In genomic region chr7:143408615-143409021, GRCm38 (mm10) we compare ENCODE assay signal across 8 mouse cellular contexts. TPM values are rescaled to one million over a fixed set of nuclear protein-coding genes. Genes with fewer than 3 reads are reported as not detected.
DNase-seq lines count a peak whose midpoint lies in the region; ATAC-seq lines count a peak whose summit lies in the region.

No protein-coding gene starts in this region.

- H3K4me1 ChIP-seq in forebrain, embryonic 10.5 days = peaks cover 24% of the 10 kb centered on the region
- H3K4me1 ChIP-seq in forebrain, embryonic 12.5 days = peaks cover 11% of the 10 kb centered on the region; the same call in 1 of the 2 replicates
- H3K4me1 ChIP-seq in hindbrain, embryonic 15.5 days (replicated peaks) = peaks cover 15% of the 10 kb centered on the region
- H3K4me1 ChIP-seq in neural tube, embryonic 15.5 days = peaks cover 15% of the 10 kb centered on the region
- H3K4me1 ChIP-seq in midbrain, embryonic 16.5 days (ENCODE audit: control insufficient read depth, insufficient read depth, low read length) = no peaks in the 10 kb centered on the region

- peak overlapping the region; percentile 56 for H3K27ac ChIP-seq in forebrain, embryonic 10.5 days
- no peak overlapping the region for H3K27ac ChIP-seq in forebrain, embryonic 12.5 days
- no peak overlapping the region for H3K27ac ChIP-seq in hindbrain, embryonic 15.5 days (replicated peaks)
- H3K27ac ChIP-seq in neural tube, embryonic 15.5 days (replicated peaks) = peak overlapping the region; percentile 23; the same call in 1 of the 2 replicates
- H3K27ac ChIP-seq in midbrain, embryonic 16.5 days (ENCODE audit: low read length) = no peak overlapping the region

- WGBS in forebrain, embryonic 10.5 days = 69% methylated on average over 13 of the region's 13 CpGs
- 55% methylated on average over 13 of the region's 13 CpGs for WGBS in forebrain, embryonic 12.5 days
- 35% methylated on average over 13 of the region's 13 CpGs for WGBS in hindbrain, embryonic 15.5 days
- WGBS in neural tube, embryonic 15.5 days = 27% methylated on average over 13 of the region's 13 CpGs
- 41% methylated on average over 13 of the region's 13 CpGs for WGBS in midbrain, embryonic 16.5 days

- H3K4me3 ChIP-seq in forebrain, embryonic 10.5 days = no peak overlapping the region
- H3K4me3 ChIP-seq in forebrain, embryonic 12.5 days (replicated peaks) = no peak overlapping the region
- no peak overlapping the region for H3K4me3 ChIP-seq in hindbrain, embryonic 15.5 days
- H3K4me3 ChIP-seq in neural tube, embryonic 15.5 days (replicated peaks) = no peak overlapping the region
- H3K4me3 ChIP-seq in midbrain, embryonic 16.5 days (ENCODE audit: low read depth, low read length) = no peak overlapping the region

- peaks cover 56% of the 10 kb centered on the region for H3K27me3 ChIP-seq in forebrain, embryonic 10.5 days (ENCODE audit: poor library complexity, severe bottlenecking)
- peaks cover 39% of the 10 kb centered on the region for H3K27me3 ChIP-seq in forebrain, embryonic 12.5 days
- H3K27me3 ChIP-seq in hindbrain, embryonic 15.5 days = no peaks in the 10 kb centered on the region
- no peaks in the 10 kb centered on the region for H3K27me3 ChIP-seq in neural tube, embryonic 15.5 days (replicated peaks)
- no peaks in the 10 kb centered on the region for H3K27me3 ChIP-seq in midbrain, embryonic 16.5 days (ENCODE audit: control insufficient read depth, insufficient read depth, low read depth, low read length)

- ATAC-seq in forebrain, embryonic 12.5 days (ENCODE audit: low FRiP score) = no peak
- peak; percentile 34; the same call in 1 of the 2 replicates for ATAC-seq in hindbrain, embryonic 15.5 days (ENCODE audit: low FRiP score, low read depth)
- ATAC-seq in neural tube, embryonic 15.5 days (ENCODE audit: low FRiP score) = peak; percentile 35
- no peak for ATAC-seq in midbrain, embryonic 16.5 days

- no peak overlapping the region for H3K4me2 ChIP-seq in forebrain, embryonic 12.5 days
- H3K4me2 ChIP-seq in hindbrain, embryonic 15.5 days = no peak overlapping the region
- H3K4me2 ChIP-seq in neural tube, embryonic 15.5 days = no peak overlapping the region
- no peak overlapping the region for H3K4me2 ChIP-seq in midbrain, embryonic 16.5 days (ENCODE audit: low read length)

- no peaks in the 10 kb centered on the region for H3K36me3 ChIP-seq in forebrain, embryonic 10.5 days (replicated peaks)
- H3K36me3 ChIP-seq in forebrain, embryonic 12.5 days (replicated peaks) = no peaks in the 10 kb centered on the region
- no peaks in the 10 kb centered on the region for H3K36me3 ChIP-seq in hindbrain, embryonic 15.5 days
- no peaks in the 10 kb centered on the region for H3K36me3 ChIP-seq in neural tube, embryonic 15.5 days
- H3K36me3 ChIP-seq in midbrain, embryonic 16.5 days (ENCODE audit: control insufficient read depth, insufficient read depth, low read length) = no peaks in the 10 kb centered on the region

- no peak overlapping the region for H3K9ac ChIP-seq in forebrain, embryonic 12.5 days
- no peak overlapping the region for H3K9ac ChIP-seq in hindbrain, embryonic 15.5 days
- no peak overlapping the region for H3K9ac ChIP-seq in neural tube, embryonic 15.5 days (replicated peaks)
- no peak overlapping the region for H3K9ac ChIP-seq in midbrain, embryonic 16.5 days (ENCODE audit: low read depth, low read length)

- no peak for DNase-seq in forebrain, embryonic 10.5 days (ENCODE audit: extremely low spot score, low spot score)
- peak; percentile 78 for DNase-seq in fibroblast of lung, adult 2 months (ENCODE audit: low read depth)
- DNase-seq in cerebellum, postnatal 36 days = no peak
- DNase-seq in testis, postnatal 14 days (ENCODE audit: low spot score) = no peak

- H3K9me3 ChIP-seq in forebrain, embryonic 10.5 days = no peaks in the 10 kb centered on the region; the same call in 1 of the 2 replicates
- H3K9me3 ChIP-seq in forebrain, embryonic 12.5 days = no peaks in the 10 kb centered on the region
- no peaks in the 10 kb centered on the region for H3K9me3 ChIP-seq in hindbrain, embryonic 15.5 days
- H3K9me3 ChIP-seq in neural tube, embryonic 15.5 days (replicated peaks) = no peaks in the 10 kb centered on the region
- H3K9me3 ChIP-seq in midbrain, embryonic 16.5 days (replicated peaks; ENCODE audit: control insufficient read depth, low read length, poor library complexity, severe bottlenecking) = no peaks in the 10 kb centered on the region

RNA-seq across cellular contexts. Expression of gene Cdkn1c, which starts 52.2 kb away (rescaled TPM):
- polyA plus RNA-seq in forebrain, embryonic 10.5 days (2016; fragmentation: Nextera tagmentation; extraction: Ambion mirVana) = 194 and 230 TPM in 2 replicates
- 326 and 351 TPM in 2 replicates for polyA plus RNA-seq in forebrain, embryonic 12.5 days (2016; fragmentation: Nextera tagmentation; extraction: Ambion mirVana)
- polyA plus RNA-seq in hindbrain, embryonic 15.5 days (2015; fragmentation: Nextera tagmentation; extraction: Ambion mirVana) = 267 and 430 TPM in 2 replicates
- polyA plus RNA-seq in neural tube, embryonic 15.5 days (2015; fragmentation: Nextera tagmentation; extraction: Ambion mirVana) = 275 and 292 TPM in 2 replicates
- 171 and 184 TPM in 2 replicates for polyA plus RNA-seq in midbrain, embryonic 16.5 days (2015; fragmentation: Nextera tagmentation; extraction: Ambion mirVana)

Comparison
In these comparisons a context has a peak if more than half of its experiments do, and no peak if none do; other contexts are left out.
1. H3K27ac ChIP-seq: peak in forebrain, embryonic 10.5 days (single experiment) and neural tube, embryonic 15.5 days (single experiment); none in forebrain, embryonic 12.5 days (single experiment), hindbrain, embryonic 15.5 days (single experiment) and midbrain, embryonic 16.5 days (single experiment).
2. ATAC-seq: peak in hindbrain, embryonic 15.5 days (single experiment) and neural tube, embryonic 15.5 days (single experiment); none in forebrain, embryonic 12.5 days (single experiment) and midbrain, embryonic 16.5 days (single experiment).